Mouse (Mus musculus): ENCODE measurements around the gene Wdfy2. TPM values are rescaled to one million over a fixed set of nuclear protein-coding genes. Genes with fewer than 3 reads are reported as not detected.

The Wdfy2 gene
- polyA plus RNA-seq, 1 experiment: 4.4 TPM

GRCm38 (mm10) chr14:62916488-62917034, 79.1 kb downstream of the Wdfy2 start:
- H3K4me3 ChIP-seq: no peak overlapping the region
- no peak overlapping the region for H3K4me2 ChIP-seq (ENCODE audit: low read depth)
- H3K27me3 ChIP-seq (ENCODE audit: control insufficient read depth, insufficient read depth, insufficient read length): no peaks in the 10 kb centered on the region
- H3ac ChIP-seq (ENCODE audit: control insufficient read depth, insufficient read length): no peak overlapping the region
- peaks cover 16% of the 10 kb centered on the region for H3K79me2 ChIP-seq (ENCODE audit: control insufficient read depth, insufficient read depth)
- TF ChIP-seq MAX (IDR thresholded peaks at IDR 0.05; ENCODE audit: low read depth) (no peak), E2F4 (IDR thresholded peaks at IDR 0.05; ENCODE audit: insufficient read depth) (no peak), USF1 (IDR thresholded peaks at IDR 0.05; ENCODE audit: low read depth) (no peak), CEBPB (IDR thresholded peaks at IDR 0.05; ENCODE audit: insufficient read depth, poor library complexity, severe bottlenecking) (no peak), TCF12 (IDR thresholded peaks at IDR 0.05; ENCODE audit: insufficient read depth, poor library complexity, severe bottlenecking) (no peak), MYOD1 (IDR thresholded peaks at IDR 0.05; ENCODE audit: control insufficient read depth in 1 of 3, insufficient read length in 2 of 3, low read depth in 2 of 3) (no peak), REST (IDR thresholded peaks at IDR 0.05; ENCODE audit: insufficient read depth, insufficient read length) (no peak), TCF3 (IDR thresholded peaks at IDR 0.05; ENCODE audit: insufficient read length, low read depth) (no peak), MYOG (IDR thresholded peaks at IDR 0.05; ENCODE audit: control insufficient read depth in 1 of 3, insufficient read depth in 1 of 3, insufficient read length in 2 of 3, low read depth in 2 of 3) (no peak), POLR2A (IDR thresholded peaks at IDR 0.05; ENCODE audit: insufficient read length, low read depth) (no peak), SRF (IDR thresholded peaks at IDR 0.05; ENCODE audit: control insufficient read depth, insufficient read length, low read depth) (no peak), POLR2AphosphoS2 (IDR thresholded peaks at IDR 0.05; ENCODE audit: insufficient read length, low read depth) (no peak)
- no peaks in the 10 kb centered on the region for H3K36me3 ChIP-seq (ENCODE audit: control insufficient read depth, insufficient read depth)

- H3K27me3 ChIP-seq (ENCODE audit: control insufficient read depth, insufficient read depth, insufficient read length): no peaks in the 10 kb centered on the region
- no peak for TF ChIP-seq TCF12 (IDR thresholded peaks at IDR 0.05; ENCODE audit: insufficient read depth, poor library complexity, severe bottlenecking)
- no peak for TF ChIP-seq USF1 (IDR thresholded peaks at IDR 0.05; ENCODE audit: low read depth)
- no peak for TF ChIP-seq E2F4 (IDR thresholded peaks at IDR 0.05; ENCODE audit: insufficient read depth)
- no peak for TF ChIP-seq MYOD1 (IDR thresholded peaks at IDR 0.05; ENCODE audit: control insufficient read depth in 1 of 3, insufficient read length in 2 of 3, low read depth in 2 of 3)
- TF ChIP-seq REST (IDR thresholded peaks at IDR 0.05; ENCODE audit: insufficient read depth, insufficient read length): no peak
- no peak for TF ChIP-seq MAX (IDR thresholded peaks at IDR 0.05; ENCODE audit: low read depth)
- TF ChIP-seq CEBPB (IDR thresholded peaks at IDR 0.05; ENCODE audit: insufficient read depth, poor library complexity, severe bottlenecking): no peak
- TF ChIP-seq POLR2A (IDR thresholded peaks at IDR 0.05; ENCODE audit: insufficient read length, low read depth): no peak
- H3K4me3 ChIP-seq: no peak overlapping the region
- H3K79me2 ChIP-seq (ENCODE audit: control insufficient read depth, insufficient read depth): peaks cover 18% of the 10 kb centered on the region
- no peak overlapping the region for H3ac ChIP-seq (ENCODE audit: control insufficient read depth, insufficient read length)
- H3K36me3 ChIP-seq (ENCODE audit: control insufficient read depth, insufficient read depth): peaks cover 1% of the 10 kb centered on the region
- H3K4me2 ChIP-seq (ENCODE audit: low read depth): no peak overlapping the region
Observed at GRCm38 (mm10) chr14:62921401-62921800, 83.9 kb downstream of the Wdfy2 start.

- no peak overlapping the region for H3K4me2 ChIP-seq (ENCODE audit: low read depth)
- H3K79me2 ChIP-seq (ENCODE audit: control insufficient read depth, insufficient read depth): peaks cover 18% of the 10 kb centered on the region
- H3K4me3 ChIP-seq: no peak overlapping the region
- no peak overlapping the region for H3ac ChIP-seq (ENCODE audit: control insufficient read depth, insufficient read length)
- no peak for TF ChIP-seq POLR2AphosphoS2 (IDR thresholded peaks at IDR 0.05; ENCODE audit: insufficient read length, low read depth)
- no peak for TF ChIP-seq E2F4 (IDR thresholded peaks at IDR 0.05; ENCODE audit: insufficient read depth)
- TF ChIP-seq CEBPB (IDR thresholded peaks at IDR 0.05; ENCODE audit: insufficient read depth, poor library complexity, severe bottlenecking): no peak
- TF ChIP-seq TCF3 (IDR thresholded peaks at IDR 0.05; ENCODE audit: insufficient read length, low read depth): no peak
- no peak for TF ChIP-seq MYOD1 (IDR thresholded peaks at IDR 0.05; ENCODE audit: control insufficient read depth in 1 of 3, insufficient read length in 2 of 3, low read depth in 2 of 3)
- TF ChIP-seq REST (IDR thresholded peaks at IDR 0.05; ENCODE audit: insufficient read depth, insufficient read length): no peak
- TF ChIP-seq POLR2A (IDR thresholded peaks at IDR 0.05; ENCODE audit: insufficient read length, low read depth): no peak
- TF ChIP-seq MAX (IDR thresholded peaks at IDR 0.05; ENCODE audit: low read depth): no peak
- TF ChIP-seq TCF12 (IDR thresholded peaks at IDR 0.05; ENCODE audit: insufficient read depth, poor library complexity, severe bottlenecking): no peak
- TF ChIP-seq MYOG (IDR thresholded peaks at IDR 0.05; ENCODE audit: control insufficient read depth in 1 of 3, insufficient read depth in 1 of 3, insufficient read length in 2 of 3, low read depth in 2 of 3): no peak
- H3K27me3 ChIP-seq (ENCODE audit: control insufficient read depth, insufficient read depth, insufficient read length): no peaks in the 10 kb centered on the region
- H3K36me3 ChIP-seq (ENCODE audit: control insufficient read depth, insufficient read depth): peaks cover 4% of the 10 kb centered on the region
Observed at GRCm38 (mm10) chr14:62922637-62923036, 85.2 kb downstream of the Wdfy2 start.

GRCm38 (mm10) chr14:62924800-62925199, 87.3 kb downstream of the Wdfy2 start:
- Histone ChIP-seq H3K36me3 (ENCODE audit: control insufficient read depth, insufficient read depth) (peaks cover 12% of the 10 kb centered on the region), H3K27me3 (ENCODE audit: control insufficient read depth, insufficient read depth, insufficient read length) (no peaks in the 10 kb centered on the region), H3ac (ENCODE audit: control insufficient read depth, insufficient read length) (no peak overlapping the region), H3K79me2 (ENCODE audit: control insufficient read depth, insufficient read depth) (peaks cover 11% of the 10 kb centered on the region), H3K4me2 (ENCODE audit: low read depth) (no peak overlapping the region), H3K4me3 (no peak overlapping the region)
- TF ChIP-seq MYOG (IDR thresholded peaks at IDR 0.05; ENCODE audit: control insufficient read depth in 1 of 3, insufficient read depth in 1 of 3, insufficient read length in 2 of 3, low read depth in 2 of 3): no peak

GRCm38 (mm10) chr14:62928101-62928541, 90.6 kb downstream of the Wdfy2 start:
- no peak overlapping the region for H3ac ChIP-seq (ENCODE audit: control insufficient read depth, insufficient read length)
- no peaks in the 10 kb centered on the region for H3K79me2 ChIP-seq (ENCODE audit: control insufficient read depth, insufficient read depth)
- peaks cover 12% of the 10 kb centered on the region for H3K36me3 ChIP-seq (ENCODE audit: control insufficient read depth, insufficient read depth)
- no peak overlapping the region for H3K4me2 ChIP-seq (ENCODE audit: low read depth)
- TF ChIP-seq TCF3 (IDR thresholded peaks at IDR 0.05; ENCODE audit: insufficient read length, low read depth): no peak
- no peak for TF ChIP-seq SRF (IDR thresholded peaks at IDR 0.05; ENCODE audit: control insufficient read depth, insufficient read length, low read depth)
- no peak for TF ChIP-seq TCF12 (IDR thresholded peaks at IDR 0.05; ENCODE audit: insufficient read depth, poor library complexity, severe bottlenecking)
- no peak for TF ChIP-seq REST (IDR thresholded peaks at IDR 0.05; ENCODE audit: insufficient read depth, insufficient read length)
- no peak for TF ChIP-seq CEBPB (IDR thresholded peaks at IDR 0.05; ENCODE audit: insufficient read depth, poor library complexity, severe bottlenecking)
- TF ChIP-seq MYOD1 (IDR thresholded peaks at IDR 0.05; ENCODE audit: control insufficient read depth in 1 of 3, insufficient read length in 2 of 3, low read depth in 2 of 3): no peak
- TF ChIP-seq POLR2A (IDR thresholded peaks at IDR 0.05; ENCODE audit: insufficient read length, low read depth): no peak
- TF ChIP-seq USF1 (IDR thresholded peaks at IDR 0.05; ENCODE audit: low read depth): no peak
- no peak for TF ChIP-seq E2F4 (IDR thresholded peaks at IDR 0.05; ENCODE audit: insufficient read depth)
- no peak for TF ChIP-seq POLR2AphosphoS2 (IDR thresholded peaks at IDR 0.05; ENCODE audit: insufficient read length, low read depth)
- TF ChIP-seq MAX (IDR thresholded peaks at IDR 0.05; ENCODE audit: low read depth): no peak
- TF ChIP-seq MYOG (IDR thresholded peaks at IDR 0.05; ENCODE audit: control insufficient read depth in 1 of 3, insufficient read depth in 1 of 3, insufficient read length in 2 of 3, low read depth in 2 of 3): no peak
- H3K27me3 ChIP-seq (ENCODE audit: control insufficient read depth, insufficient read depth, insufficient read length): no peaks in the 10 kb centered on the region
- no peak overlapping the region for H3K4me3 ChIP-seq

Data from myocyte (in vitro differentiated cells).